Comparison of ENCODE assay signal across 16 mouse cellular contexts in genomic region chr10:94747011-94747410, GRCm38 (mm10). TPM values are rescaled to one million over a fixed set of nuclear protein-coding genes. Genes with fewer than 3 reads are reported as not detected.
DNase-seq lines count a peak whose midpoint lies in the region; ATAC-seq and TF ChIP-seq lines count a peak whose summit lies in the region.
"Had no signal": no experiment of that assay in that cellular context is flagged by ENCODE, and none has a peak within 500 bp of the region (broad histone marks: within the 10 kb centered on the region; RNA-seq: fewer than 3 reads in every experiment).

No protein-coding gene starts in this region.

- no peak overlapping the region for H3K4me2 ChIP-seq in heart, embryonic 12.5 days
- H3K4me2 ChIP-seq: hindbrain, embryonic 13.5 days; intestine, embryonic 15.5 days; limb, embryonic 12.5 days; neural tube, embryonic 13.5 days had no signal

- 81% methylated on average over 2 of the region's 2 CpGs for WGBS in heart, embryonic 12.5 days

- H3K36me3 ChIP-seq in heart, embryonic 12.5 days: peaks cover 13% of the 10 kb centered on the region
- H3K36me3 ChIP-seq: intestine, embryonic 15.5 days had no signal

- no peaks in the 10 kb centered on the region for H3K9me3 ChIP-seq in heart, embryonic 12.5 days (replicated peaks)
- H3K9me3 ChIP-seq: hindbrain, embryonic 13.5 days; intestine, embryonic 15.5 days; limb, embryonic 12.5 days; neural tube, embryonic 13.5 days had no signal

- no peak overlapping the region for H3K27ac ChIP-seq in heart, embryonic 12.5 days (ENCODE audit: poor library complexity, severe bottlenecking)
- H3K27ac ChIP-seq in left cerebral cortex, adult 2 months: no peak overlapping the region
- H3K27ac ChIP-seq: hindbrain, embryonic 13.5 days; intestine, embryonic 15.5 days; limb, embryonic 12.5 days; liver, embryonic 14.5 days; neural tube, embryonic 13.5 days had no signal

- no peaks in the 10 kb centered on the region for H3K27me3 ChIP-seq in heart, embryonic 12.5 days (replicated peaks)
- H3K27me3 ChIP-seq: hindbrain, embryonic 13.5 days; intestine, embryonic 15.5 days; limb, embryonic 12.5 days; neural tube, embryonic 13.5 days had no signal

- ATAC-seq in heart, embryonic 12.5 days (ENCODE audit: insufficient number of reproducible peaks, low FRiP score): no peak
- ATAC-seq: CD4-positive, CD25-positive, alpha-beta regulatory T cell, adult 4 months; intestine, embryonic 15.5 days; lung, postnatal 0 days had no signal

- H3K9ac ChIP-seq in heart, embryonic 12.5 days: no peak overlapping the region
- H3K9ac ChIP-seq: hindbrain, embryonic 13.5 days; intestine, embryonic 15.5 days; limb, embryonic 12.5 days; liver, embryonic 14.5 days; neural tube, embryonic 13.5 days had no signal

- no peak for TF ChIP-seq CTCF in left cerebral cortex, adult 2 months (IDR thresholded peaks at IDR 0.05)

- H3K4me1 ChIP-seq in heart, embryonic 12.5 days (replicated peaks): no peaks in the 10 kb centered on the region
- H3K4me1 ChIP-seq: hindbrain, embryonic 13.5 days; intestine, embryonic 15.5 days; limb, embryonic 12.5 days; neural tube, embryonic 13.5 days had no signal

- no peak overlapping the region for H3K4me3 ChIP-seq in heart, embryonic 12.5 days
- H3K4me3 ChIP-seq in left cerebral cortex, adult 2 months: no peak overlapping the region
- H3K4me3 ChIP-seq: hindbrain, embryonic 13.5 days; intestine, embryonic 15.5 days; limb, embryonic 12.5 days; neural tube, embryonic 13.5 days had no signal

- DNase-seq in heart, adult 11 months: peak; percentile 90
- DNase-seq in left cerebral cortex, postnatal 4 days: peak; percentile 6
- DNase-seq in left cerebral cortex, adult 2 months (ENCODE audit: extremely low spot score in 1 of 2, low spot score in 2 of 2): no peak
- peak; percentile 43 for DNase-seq in gastrocnemius, postnatal 10 days
- DNase-seq in thymus, postnatal 0 days (ENCODE audit: low spot score): no peak
- no peak for DNase-seq in lung, postnatal 4 days
- DNase-seq: adrenal gland, postnatal 14 days; right cerebral cortex, postnatal 4 days had no signal

- intact Hi-C loops in left cerebral cortex, postnatal 4 days (cut with DNase I): no loop called here
- intact Hi-C loops in left cerebral cortex, adult 2 months (cut with DNase I): no loop called here

RNA-seq across cellular contexts. Expression of gene Cep83, which starts 58.6 kb away (rescaled TPM):
- 21.3 and 22.9 TPM in 2 replicates for polyA plus RNA-seq in heart, embryonic 12.5 days (2016; fragmentation: Nextera tagmentation; extraction: Ambion mirVana)
- 10 to 100 TPM; 29.7 to 31.8 TPM for total RNA-seq in left cerebral cortex, postnatal 4 days (2021)
- 10 to 100 TPM; 42.0 to 44.3 TPM for total RNA-seq in left cerebral cortex, adult 2 months (2021)
- total RNA-seq in gastrocnemius, postnatal 10 days (2021): 10 to 100 TPM; 15.3 to 17.6 TPM
- 21.1 and 23.5 TPM in 2 replicates for polyA plus RNA-seq in thymus, postnatal 0 days (2015; fragmentation: Nextera tagmentation; extraction: Ambion mirVana)

Comparison
In these comparisons a context has a peak if more than half of its experiments do, and no peak if none do; other contexts are left out.
1. DNase-seq: peak in heart, adult 11 months (single experiment), left cerebral cortex, postnatal 4 days (single experiment) and gastrocnemius, postnatal 10 days (single experiment); none in left cerebral cortex, adult 2 months (0 of 2), thymus, postnatal 0 days (single experiment) and lung, postnatal 4 days (0 of 2).